Mouse (Mus musculus) left cerebral cortex, postnatal 14 days (tissue): ENCODE results near the gene Alox12. TPM values are rescaled to one million over a fixed set of nuclear protein-coding genes. Genes with fewer than 3 reads are reported as not detected.
A peak's percentile ranks its signal among the peaks of the same experiment; 100 is the strongest.

Source experiments
- DNase-seq, 2 experiments: peaks; one replicate each; pipeline ENCODE4 v3.0.0; 2021 to 2022; ENCODE audit warnings: low spot score in 2 of 2, mixed read lengths in 1 of 2
- intact Hi-C: fragments of 180-260 bp; cut with DNase I; formaldehyde crosslinking; loops from one replicate; pipeline ENCODE4 v1.15.1; 2025
- total RNA-seq, 2 experiments: library from RNA; stranded (reverse); gene quantifications; 2 replicates each; pipeline ENCODE4 v1.2.3; 2021

Gene Alox12
- total RNA-seq, 2 experiments from 2014 or later, result 0.13 TPM; not detected in 1

- DNase-seq, result no peak
- intact Hi-C loops, result no loop called here
Measured at GRCm38 (mm10) chr11:70225798-70226601, 29.2 kb downstream of the Alox12 start.

DNA sequence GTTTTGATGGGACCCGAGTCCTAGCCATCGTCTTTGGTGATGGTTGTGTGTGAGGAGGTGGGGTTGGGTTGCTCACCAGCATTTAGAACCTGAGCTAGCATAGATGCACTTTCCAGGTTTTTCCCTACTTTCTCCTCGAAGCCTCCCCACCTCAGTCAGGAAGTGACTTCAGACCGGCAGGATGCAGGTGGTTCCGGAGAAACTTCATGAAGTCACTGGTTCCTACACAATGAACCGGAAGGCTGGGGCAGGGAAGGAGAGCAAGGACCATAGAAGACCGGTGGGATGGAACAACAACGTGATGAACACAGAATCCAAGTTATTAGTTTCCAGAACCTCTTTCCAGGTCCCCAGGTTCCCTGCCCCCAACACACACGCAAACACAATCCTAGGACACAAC is 31.4 kb downstream of the Alox12 start:
- DNase-seq, result no peak

DNA sequence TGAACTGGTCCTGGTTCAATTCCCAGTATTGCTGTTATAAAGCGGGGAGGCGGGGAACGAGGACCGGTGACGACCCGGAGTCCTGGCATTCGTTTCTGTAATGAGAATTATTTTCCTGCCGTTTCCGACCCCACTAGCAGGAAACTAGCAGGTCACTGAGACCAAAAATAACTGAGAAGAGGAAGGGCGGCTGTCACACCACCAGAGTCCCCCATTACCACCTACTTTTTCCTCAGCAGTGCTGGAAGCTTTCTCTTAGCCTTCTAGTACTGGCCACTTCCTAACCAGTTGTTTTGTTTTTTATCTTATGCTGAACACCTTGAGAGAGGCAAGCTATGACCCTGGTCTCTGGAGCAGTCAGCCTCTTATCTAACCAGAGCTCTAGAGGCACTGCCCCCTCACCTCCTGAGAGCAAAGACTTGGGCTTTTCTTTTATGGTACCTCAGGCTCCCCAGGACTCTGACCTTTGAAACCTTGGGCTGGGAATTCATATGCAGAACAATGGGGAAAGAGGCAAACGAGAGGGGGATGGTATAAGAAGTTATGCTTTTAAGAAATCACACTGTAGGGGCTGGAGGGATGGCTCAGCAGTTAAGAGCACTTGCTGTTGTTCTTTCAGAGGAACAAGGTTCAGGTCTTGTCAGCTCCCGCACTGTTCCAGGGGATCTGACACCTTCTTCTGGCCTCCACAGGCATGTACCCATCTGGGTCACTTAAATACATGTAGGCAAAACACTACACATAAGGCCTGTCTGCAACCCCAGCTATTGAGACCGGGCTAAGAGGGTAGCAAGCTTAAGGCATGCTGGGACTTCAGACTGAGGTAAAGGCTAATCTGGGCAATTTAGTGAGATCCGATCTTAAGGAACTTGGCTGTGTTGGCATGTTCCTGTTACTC is 33.3 kb downstream of the Alox12 start:
- intact Hi-C loops, result no loop called here
- DNase-seq, result no peak

More for the DNA sequence above, 31.4 kb downstream of the Alox12 start:
- intact Hi-C loops, result no loop called here

GRCm38 (mm10) chr11:70220731-70221602 is 34.2 kb downstream of the Alox12 start, which contains the start of gene Slc16a13:
Gene Slc16a13 (minus strand): TSS chr11:70221064.
- DNase-seq, result peak; percentile 96 to 98
- intact Hi-C loops, result no loop called here

DNA sequence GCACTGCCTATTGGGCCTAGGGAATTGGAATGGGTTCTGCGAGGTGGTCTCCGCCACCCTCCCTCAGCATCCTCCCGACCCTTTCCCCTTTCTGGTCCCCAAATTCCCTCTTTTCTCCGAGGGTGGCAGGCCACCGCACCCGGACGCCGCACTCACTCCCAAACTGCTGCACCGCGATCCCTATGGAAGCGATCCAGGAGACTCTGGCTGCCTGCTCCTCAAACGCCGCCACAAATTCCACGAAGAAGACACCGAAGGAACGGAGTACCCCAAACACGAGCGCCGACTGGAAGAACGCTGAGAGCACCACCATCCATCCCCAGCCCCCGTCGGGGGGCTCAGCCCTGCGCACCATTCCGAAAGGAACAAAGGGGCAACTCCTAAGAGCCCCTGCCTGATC is 34.8 kb downstream of the Alox12 start:
- no peak for DNase-seq
- intact Hi-C loops, result no loop called here

- no peak for DNase-seq
- intact Hi-C loops, result no loop called here
Measured at GRCm38 (mm10) chr11:70219873-70220272, 35.3 kb downstream of the Alox12 start.

GRCm38 (mm10) chr11:70218741-70219470 is 36.2 kb downstream of the Alox12 start:
- DNase-seq, result no peak

GRCm38 (mm10) chr11:70218039-70218438 is 37.1 kb downstream of the Alox12 start:
- intact Hi-C loops, result no loop called here
- no peak for DNase-seq

More at GRCm38 (mm10) chr11:70218741-70219470, 36.2 kb downstream of the Alox12 start:
- intact Hi-C loops, result no loop called here

- intact Hi-C loops, result no loop called here
- no peak for DNase-seq
Measured at GRCm38 (mm10) chr11:70216103-70216502, 39.0 kb downstream of the Alox12 start.

DNA sequence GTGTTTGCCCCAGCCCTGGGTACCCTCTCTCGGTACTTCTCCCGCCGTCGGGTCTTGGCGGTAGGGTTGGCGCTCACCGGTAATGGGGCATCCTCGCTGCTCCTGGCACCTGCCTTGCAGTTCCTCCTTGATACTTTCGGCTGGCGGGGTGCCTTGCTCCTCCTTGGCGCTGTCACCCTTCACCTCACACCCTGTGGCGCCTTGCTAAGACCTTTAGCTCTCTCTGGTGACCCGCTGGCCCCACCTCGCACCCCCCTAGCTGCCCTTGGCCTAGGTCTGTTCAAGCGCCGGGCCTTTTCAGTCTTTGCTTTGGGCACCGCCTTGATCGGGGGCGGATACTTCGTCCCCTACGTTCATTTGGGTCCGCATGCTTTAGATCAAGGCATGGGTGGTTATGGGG is 39.9 kb downstream of the Alox12 start:
- intact Hi-C loops, result no loop called here
- DNase-seq, result no peak

DNA sequence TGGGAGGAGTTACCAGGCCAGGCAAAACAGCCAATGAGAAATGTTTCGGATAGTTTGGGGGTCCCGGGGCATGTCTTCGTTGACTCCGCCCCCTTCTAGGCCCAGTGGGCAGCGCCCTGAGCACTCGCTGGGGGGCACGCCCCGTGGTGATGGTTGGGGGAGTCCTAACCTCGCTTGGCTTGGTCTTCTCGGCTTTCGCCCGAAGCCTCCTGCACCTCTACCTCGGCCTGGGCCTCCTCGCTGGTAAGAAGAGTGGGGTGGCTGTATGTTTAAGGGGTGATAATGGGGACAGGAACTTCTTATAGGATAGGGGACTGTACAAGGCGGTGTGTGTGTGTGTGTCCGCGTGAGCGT is 40.3 kb downstream of the Alox12 start:
- DNase-seq, result no peak
- intact Hi-C loops, result loop anchor here (5.0 kb wide), 2 partner anchors 158 to 283 kb away; no protein-coding TSS in a partner anchor

DNA sequence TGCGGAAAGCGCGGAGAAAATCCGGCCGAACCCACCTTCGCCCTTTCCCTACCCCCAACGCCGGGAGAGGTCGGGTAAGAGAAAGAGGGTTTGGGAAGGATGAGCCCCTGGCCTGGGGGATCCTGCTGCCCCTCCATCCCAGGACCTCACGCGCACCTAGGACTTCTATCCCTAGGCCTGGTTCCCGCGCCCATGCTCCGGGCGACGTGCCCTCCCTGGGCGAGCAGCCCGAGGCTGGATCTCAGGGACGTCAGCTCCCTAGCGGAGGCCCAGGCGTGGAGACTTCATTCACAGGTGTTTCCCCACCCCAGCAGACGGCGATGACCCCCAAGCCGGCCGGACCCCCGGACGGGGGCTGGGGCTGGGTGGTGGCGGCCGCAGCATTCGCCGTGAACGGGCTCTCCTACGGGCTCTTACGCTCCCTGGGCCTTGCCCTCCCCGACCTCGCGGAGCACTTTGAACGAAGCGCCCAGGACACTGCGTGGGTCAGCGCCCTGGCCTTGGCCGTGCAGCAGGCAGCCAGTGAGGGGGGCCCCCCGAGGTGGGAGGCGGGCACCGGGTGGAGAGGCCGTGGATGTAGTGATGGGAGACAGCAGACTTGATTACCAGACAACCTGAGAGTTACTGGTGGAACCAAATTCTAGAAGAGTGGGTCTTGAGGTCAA is 40.8 kb downstream of the Alox12 start:
- intact Hi-C loops, result loop anchor here (5.0 kb wide), 2 partner anchors 157 to 282 kb away; no protein-coding TSS in a partner anchor
- no peak for DNase-seq

GRCm38 (mm10) chr11:70213736-70214135 is 41.4 kb downstream of the Alox12 start:
- DNase-seq, result peak in 1 of 2 experiments; percentile 70
- intact Hi-C loops, result loop anchor here (5.0 kb wide), 2 partner anchors 156 to 281 kb away; no protein-coding TSS in a partner anchor

GRCm38 (mm10) chr11:70212896-70213295 is 42.3 kb downstream of the Alox12 start:
- intact Hi-C loops, result loop anchor here (5.0 kb wide), 2 partner anchors 156 to 281 kb away; no protein-coding TSS in a partner anchor

DNA sequence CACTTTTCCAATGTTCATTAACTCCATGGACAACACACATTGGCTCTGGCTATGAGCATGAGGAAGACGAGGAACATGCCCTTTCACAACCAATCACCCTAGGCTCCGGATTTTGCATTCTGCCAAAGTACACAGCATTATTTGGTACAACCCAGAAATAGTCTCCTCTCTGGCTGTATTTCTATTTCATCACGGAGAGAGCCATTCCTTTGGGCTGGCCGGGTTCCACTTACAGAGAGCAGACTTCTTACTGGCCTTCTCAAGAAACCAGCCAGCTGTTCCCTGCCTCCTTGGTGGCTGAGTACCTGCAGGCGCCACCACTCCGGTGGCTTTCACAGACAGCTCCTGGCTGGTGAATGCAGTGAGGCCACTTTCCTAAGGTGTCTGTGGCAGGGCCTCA is 42.7 kb downstream of the Alox12 start, which contains the start of gene Slc16a11:
Gene Slc16a11, plus strand, starts transcription at position 330 of the 400 bp plus-strand sequence.
- intact Hi-C loops, result loop anchor here (5.0 kb wide), 2 partner anchors 155 to 280 kb away; no protein-coding TSS in a partner anchor
- DNase-seq, result no peak

More at GRCm38 (mm10) chr11:70212896-70213295, 42.3 kb downstream of the Alox12 start:
- peak; percentile 74 to 79 for DNase-seq

GRCm38 (mm10) chr11:70211972-70212371 is 43.2 kb downstream of the Alox12 start:
- intact Hi-C loops, result loop anchor here (5.0 kb wide), 2 partner anchors 155 to 280 kb away; no protein-coding TSS in a partner anchor
- no peak for DNase-seq

- DNase-seq, result no peak
- intact Hi-C loops, result loop anchor here (5.0 kb wide), 2 partner anchors 153 to 278 kb away; no protein-coding TSS in a partner anchor
Measured at GRCm38 (mm10) chr11:70210681-70211080, 44.5 kb downstream of the Alox12 start.
